ENCODE assay signal across 15 mouse cellular contexts in genomic region chr2:60003038-60003664, GRCm38 (mm10).
A peak's percentile ranks its signal among the peaks of the same experiment; 100 is the strongest.
DNase-seq lines count a peak whose midpoint lies in the region; ATAC-seq and TF ChIP-seq lines count a peak whose summit lies in the region.
"Had no signal": no experiment of that assay in that cellular context is flagged by ENCODE, and none has a peak within 500 bp of the region (broad histone marks: within the 10 kb centered on the region; RNA-seq: fewer than 3 reads in every experiment).

No protein-coding gene starts in this region.

- intact Hi-C loops in heart, adult 2 months (cut with DNase I): no loop called here

- H3K36me3 ChIP-seq in heart, embryonic 13.5 days: peaks cover 45% of the 10 kb centered on the region
- no peaks in the 10 kb centered on the region; the same call in none of the 2 replicates for H3K36me3 ChIP-seq in heart, adult 2 months (ENCODE audit: control insufficient read depth, insufficient read depth, low read length)
- H3K36me3 ChIP-seq in lung, postnatal 0 days (ENCODE audit: insufficient read depth, low read length): peaks cover 5% of the 10 kb centered on the region; the same call in 1 of the 2 replicates
- H3K36me3 ChIP-seq in limb, embryonic 15.5 days: peaks cover 10% of the 10 kb centered on the region; the same call in 1 of the 2 replicates

- 43% methylated on average over 5 of the region's 5 CpGs for WGBS in heart, embryonic 13.5 days
- WGBS in heart, adult 2 months: 54% methylated on average over 5 of the region's 5 CpGs
- 63% methylated on average over 5 of the region's 5 CpGs for WGBS in lung, postnatal 0 days
- WGBS in lung, adult 2 months: 69% methylated on average over 5 of the region's 5 CpGs
- WGBS in limb, embryonic 15.5 days: 61% methylated on average over 5 of the region's 5 CpGs

- ATAC-seq in heart, embryonic 13.5 days (ENCODE audit: extremely low read depth, insufficient number of reproducible peaks, low FRiP score, low TSS enrichment): no peak
- ATAC-seq in lung, postnatal 0 days: no peak
- ATAC-seq in limb, embryonic 15.5 days (ENCODE audit: insufficient number of reproducible peaks, low FRiP score, low TSS enrichment, low read depth): no peak
- ATAC-seq: forebrain, embryonic 14.5 days; midbrain, embryonic 16.5 days; Patski had no signal

- no peak for TF ChIP-seq CTCF in heart, adult 2 months (IDR thresholded peaks at IDR 0.05)
- no peak for TF ChIP-seq CTCF in lung, postnatal 0 days (IDR thresholded peaks at IDR 0.05)
- TF ChIP-seq CTCF in lung, adult 2 months (IDR thresholded peaks at IDR 0.05; ENCODE audit: insufficient read depth, low read length): no peak

- H3K9me3 ChIP-seq in heart, embryonic 13.5 days: no peaks in the 10 kb centered on the region
- H3K9me3 ChIP-seq in lung, postnatal 0 days (ENCODE audit: low read length): no peaks in the 10 kb centered on the region
- no peaks in the 10 kb centered on the region for H3K9me3 ChIP-seq in limb, embryonic 15.5 days
- H3K9me3 ChIP-seq: embryonic facial prominence, embryonic 10.5 days; lung, embryonic 15.5 days had no signal

- no peak for DNase-seq in heart, adult 2 months
- DNase-seq in lung, postnatal 0 days (ENCODE audit: low spot score): peak; percentile 16
- DNase-seq in lung, adult 2 months: no peak
- no peak for DNase-seq in cerebellum, adult 11 months
- DNase-seq in cerebellum, adult 18-20 months: no peak
- DNase-seq in left cerebral cortex, adult 9 months (ENCODE audit: low spot score in 2 of 2): no peak
- DNase-seq: gastrocnemius, postnatal 25 days; thymus, adult 2 months had no signal

- no peaks in the 10 kb centered on the region for H3K79me2 ChIP-seq in heart, adult 2 months (replicated peaks; ENCODE audit: control insufficient read depth, insufficient read depth, low read length)

- no peak overlapping the region for H3K4me2 ChIP-seq in heart, embryonic 13.5 days
- no peak overlapping the region for H3K4me2 ChIP-seq in lung, postnatal 0 days (replicated peaks; ENCODE audit: low read depth, low read length)
- H3K4me2 ChIP-seq in limb, embryonic 15.5 days: no peak overlapping the region
- H3K4me2 ChIP-seq: lung, embryonic 15.5 days had no signal

- no peak for TF ChIP-seq EP300 in heart, adult 2 months (IDR thresholded peaks at IDR 0.05; ENCODE audit: insufficient read depth, low read depth, low read length)
- no peak for TF ChIP-seq EP300 in lung, postnatal 0 days (IDR thresholded peaks at IDR 0.05)

- no peaks in the 10 kb centered on the region for H3K27me3 ChIP-seq in heart, embryonic 13.5 days (replicated peaks)
- H3K27me3 ChIP-seq in heart, adult 2 months (ENCODE audit: control insufficient read depth, insufficient read depth, low read length): no peaks in the 10 kb centered on the region
- H3K27me3 ChIP-seq in lung, postnatal 0 days (replicated peaks; ENCODE audit: insufficient read depth, low read length): no peaks in the 10 kb centered on the region
- no peaks in the 10 kb centered on the region for H3K27me3 ChIP-seq in limb, embryonic 15.5 days
- H3K27me3 ChIP-seq: lung, embryonic 15.5 days; Patski had no signal

- no peak for TF ChIP-seq POLR2A in heart, adult 2 months (IDR thresholded peaks at IDR 0.05; ENCODE audit: insufficient read depth, low read depth, low read length)
- TF ChIP-seq POLR2A in lung, adult 2 months (IDR thresholded peaks at IDR 0.05; ENCODE audit: borderline replicate concordance, extremely low read depth, low read depth, low read length): no peak

- no peak overlapping the region for H3K4me3 ChIP-seq in heart, embryonic 13.5 days
- no peak overlapping the region for H3K4me3 ChIP-seq in heart, adult 2 months
- no peak overlapping the region for H3K4me3 ChIP-seq in lung, postnatal 0 days (ENCODE audit: low read depth, low read length)
- no peak overlapping the region for H3K4me3 ChIP-seq in lung, adult 2 months (replicated peaks; ENCODE audit: extremely low read depth, low read depth, low read length)
- H3K4me3 ChIP-seq in limb, embryonic 15.5 days: no peak overlapping the region
- H3K4me3 ChIP-seq: embryonic facial prominence, embryonic 10.5 days; lung, embryonic 15.5 days had no signal

- H3K4me1 ChIP-seq in heart, embryonic 13.5 days: peaks cover 12% of the 10 kb centered on the region
- no peaks in the 10 kb centered on the region; the same call in 1 of the 2 replicates for H3K4me1 ChIP-seq in heart, adult 2 months (ENCODE audit: control insufficient read depth, insufficient read depth, low read length)
- H3K4me1 ChIP-seq in lung, postnatal 0 days (ENCODE audit: insufficient read depth, low read depth, low read length): no peaks in the 10 kb centered on the region
- peaks cover 3% of the 10 kb centered on the region for H3K4me1 ChIP-seq in lung, adult 2 months (ENCODE audit: control insufficient read depth, insufficient read depth, low read length)
- H3K4me1 ChIP-seq in limb, embryonic 15.5 days: 0 out of 2 replicates have a peak, but pooled peaks cover 2% of the 10 kb centered on the region
- H3K4me1 ChIP-seq: embryonic facial prominence, embryonic 10.5 days had no signal

- peak overlapping the region; percentile 55 for H3K27ac ChIP-seq in heart, embryonic 13.5 days (replicated peaks)
- H3K27ac ChIP-seq in heart, adult 2 months: no peak overlapping the region
- no peak overlapping the region for H3K27ac ChIP-seq in lung, postnatal 0 days (ENCODE audit: low read length)
- H3K27ac ChIP-seq in limb, embryonic 15.5 days: peak overlapping the region; percentile 23; the same call in 1 of the 2 replicates
- H3K27ac ChIP-seq: embryonic facial prominence, embryonic 10.5 days; lung, embryonic 15.5 days had no signal

- H3K9ac ChIP-seq in heart, embryonic 13.5 days: no peak overlapping the region
- no peak overlapping the region for H3K9ac ChIP-seq in heart, adult 2 months (ENCODE audit: low read depth, low read length)
- no peak overlapping the region for H3K9ac ChIP-seq in lung, postnatal 0 days (replicated peaks; ENCODE audit: low read depth)
- no peak overlapping the region for H3K9ac ChIP-seq in limb, embryonic 15.5 days
- H3K9ac ChIP-seq: lung, embryonic 15.5 days had no signal

Comparison
In these comparisons a context has a peak if more than half of its experiments do, and no peak if none do; other contexts are left out.
1. H3K27ac ChIP-seq: peak in heart, embryonic 13.5 days (single experiment) and limb, embryonic 15.5 days (single experiment); none in heart, adult 2 months (single experiment) and lung, postnatal 0 days (single experiment).